Mouse (Mus musculus) heart, adult 2 months (tissue): ENCODE measurements around the gene Fcgrt. TPM values are rescaled to one million over a fixed set of nuclear protein-coding genes. Genes with fewer than 3 reads are reported as not detected.
"Not testable (repeated sequence)": the region's sequence is repeated elsewhere in the genome, so short reads cannot be mapped to it uniquely, and the experiment has no call there.

Experiments used
- DNase-seq, 2 experiments: peaks; one replicate each; pipeline ENCODE4 v3.0.0; 2021
- H3K27ac ChIP-seq: fragments of 200-600 bp; 2 replicates; pipeline ENCODE4 v1.8.1; 2022
- H3K27me3 ChIP-seq: fragments of 200-500 bp; 2 replicates; pipeline ENCODE4 v1.6.1; 2012; ENCODE audit warnings: mild to moderate bottlenecking, low read length, inconsistent platforms, mixed read lengths; ENCODE audit not compliant: control insufficient read depth, insufficient read depth
- H3K36me3 ChIP-seq: fragments of 200-500 bp; 2 replicates; pipeline ENCODE4 v1.6.1; 2012; ENCODE audit warnings: low read length, inconsistent platforms; ENCODE audit not compliant: control insufficient read depth, insufficient read depth
- H3K4me1 ChIP-seq: fragments of 200-500 bp; 2 replicates; pipeline ENCODE4 v1.6.1; 2011; ENCODE audit warnings: low read length; ENCODE audit not compliant: control insufficient read depth, insufficient read depth
- H3K4me3 ChIP-seq: fragments of 200-600 bp; 2 replicates; pipeline ENCODE4 v1.8.1; 2022
- H3K79me2 ChIP-seq: fragments of 200-500 bp; replicated peaks from 2 replicates; pipeline ENCODE4 v1.6.1; 2012; ENCODE audit warnings: mild to moderate bottlenecking, inconsistent platforms, low read length, moderate library complexity, mixed read lengths; ENCODE audit not compliant: control insufficient read depth, insufficient read depth
- H3K9ac ChIP-seq: fragments of 200-500 bp; 2 replicates; pipeline ENCODE4 v1.6.1; 2012; ENCODE audit warnings: low read depth, mild to moderate bottlenecking, control low read depth, inconsistent platforms, low read length, mixed read lengths
- CTCF ChIP-seq: fragments of 200-600 bp; IDR thresholded peaks from 2 replicates; pipeline ENCODE4 v1.8.1; 2022; ENCODE audit warnings: antibody characterized with exemption, mild to moderate bottlenecking, moderate library complexity
- EP300 ChIP-seq: fragments of 200-500 bp; IDR thresholded peaks from 2 replicates; pipeline ENCODE4 v1.6.1; 2011; ENCODE audit warnings: low read depth, low read length, control low read depth; ENCODE audit not compliant: insufficient read depth
- POLR2A ChIP-seq: fragments of 200-500 bp; IDR thresholded peaks from 2 replicates; pipeline ENCODE4 v1.6.1; 2011; ENCODE audit warnings: mild to moderate bottlenecking, low read depth, low read length, control low read depth; ENCODE audit not compliant: insufficient read depth
- WGBS: fragments of 180-500 bp; shearing (Covaris S2); methylation state at CpG from one replicate; pipeline ENCODE4 v1.1.7; 2018; 5-methylcytosine and 5-hydroxymethylcytosine counted together
- intact Hi-C: fragments of 180-260 bp; cut with DNase I; formaldehyde crosslinking; loops from one replicate; pipeline ENCODE4 v1.15.1; 2025
- polyA plus RNA-seq: library from polyadenylated mRNA; depleted of rRNA; stranded (reverse); fragments of >200 nt; gene quantifications from 2 replicates; pipeline ENCODE4 v1.2.3, GENCODE M21; 2012
- total RNA-seq, 2 experiments: library from RNA; stranded (reverse); gene quantifications; 2 replicates each; pipeline ENCODE4 v1.2.3; 2021

Gene Fcgrt
- total and polyA plus RNA-seq, 3 experiments, result 60.3 to 82.8 (median 67.5) TPM

DNA sequence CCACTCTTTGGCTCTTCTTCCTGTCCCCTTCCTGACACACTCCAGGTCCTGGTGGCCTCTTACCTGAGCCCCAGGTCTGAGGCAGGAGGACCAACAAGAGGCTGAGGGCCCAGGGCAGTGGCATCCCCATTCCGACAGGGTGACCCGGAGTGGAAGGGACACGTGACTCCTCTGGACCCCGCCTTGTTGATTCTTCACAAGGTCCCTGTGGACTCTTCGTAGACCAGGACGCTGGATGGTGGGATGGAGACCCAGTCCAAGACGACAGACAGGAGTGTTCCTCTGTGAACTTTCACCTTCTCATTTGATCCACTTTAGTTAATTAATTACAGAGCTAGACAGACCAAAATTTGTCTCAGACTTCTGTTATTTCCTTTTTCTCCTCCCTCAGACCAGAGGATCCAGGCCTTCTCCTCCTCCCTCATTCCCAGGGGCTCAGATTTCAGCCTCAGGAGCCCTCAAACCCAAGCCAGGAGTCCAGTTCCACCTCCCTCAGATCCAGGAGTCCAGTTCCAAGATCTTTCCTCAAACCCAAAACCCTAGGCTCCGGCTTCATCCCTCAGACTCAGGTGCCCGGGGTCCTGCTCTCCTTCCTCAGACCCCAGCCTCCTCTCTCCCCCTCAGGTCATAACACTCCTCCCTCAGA is 588 bp downstream of the Fcgrt start:
- Histone ChIP-seq H3K79me2 (peaks cover 2% of the 10 kb centered on the region), H3K9ac (peak overlapping the region; percentile 78), H3K36me3 (0 out of 2 replicates have a peak, but pooled peaks cover 4% of the 10 kb centered on the region), H3K4me3 (peak overlapping the region; percentile 54), H3K27ac (peak overlapping the region; percentile 95), H3K4me1 (peaks cover 16% of the 10 kb centered on the region), H3K27me3 (no peaks in the 10 kb centered on the region)
- intact Hi-C loops, result loop anchor here (2.0 kb wide), 2 partner anchors 18 to 20 kb away; no protein-coding TSS in a partner anchor
- DNase-seq, result peak; percentile 57 to 64
- WGBS, result 31% methylated on average over 9 of the region's 9 CpGs
- 0 out of 2 replicates have a peak, but pooled peaks have one; percentile 3 for TF ChIP-seq CTCF
- TF ChIP-seq EP300, result 0 out of 2 replicates have a peak, but pooled peaks have one; percentile 2
- peak; percentile 38; the same call in 1 of the 2 replicates for TF ChIP-seq POLR2A

DNA sequence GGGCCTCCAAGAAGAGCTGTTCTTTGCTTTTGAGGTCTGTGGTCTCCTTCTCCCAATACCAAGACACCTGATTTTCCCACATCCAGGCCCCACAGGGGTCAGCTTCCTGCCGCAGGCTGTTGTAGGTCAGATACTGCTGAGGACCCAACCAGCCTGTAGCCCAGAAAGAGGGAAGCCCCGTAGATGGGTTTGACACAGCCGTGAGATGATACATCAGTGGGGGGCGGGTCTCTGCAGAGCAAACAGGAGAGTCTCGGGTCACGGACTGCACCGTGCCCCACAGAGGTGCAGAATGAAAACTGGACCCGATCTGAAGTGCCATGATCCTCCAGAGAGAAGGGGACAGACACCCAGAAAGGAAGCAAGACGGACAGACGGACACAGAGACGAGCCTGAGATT is 1.2 kb downstream of the Fcgrt start:
- H3K4me3 ChIP-seq, result peak overlapping the region; percentile 54
- intact Hi-C loops, result loop anchor here (2.0 kb wide), 2 partner anchors 18 to 20 kb away; no protein-coding TSS in a partner anchor
- 69% methylated on average over 11 of the region's 11 CpGs for WGBS

DNA sequence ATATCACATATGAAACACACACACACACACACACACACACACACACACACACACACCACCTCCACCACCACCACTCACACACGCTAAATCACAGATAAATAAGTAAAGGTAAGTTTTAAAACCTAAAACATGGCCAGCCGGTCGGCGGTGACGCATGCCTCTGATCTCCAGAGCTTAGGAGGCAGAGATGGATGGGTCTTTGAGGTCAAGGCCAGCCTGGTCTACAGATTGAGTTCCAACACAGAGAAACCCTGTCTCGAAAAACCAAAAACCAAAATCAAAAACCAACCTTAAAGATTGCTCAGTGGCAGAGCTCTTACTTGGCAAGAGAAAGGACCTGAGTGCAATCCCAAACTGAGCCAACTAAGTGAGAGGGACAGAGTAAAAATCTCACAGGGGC is 3.6 kb downstream of the Fcgrt start:
- no peak overlapping the region for H3K4me3 ChIP-seq
- H3K27me3 ChIP-seq, result no peaks in the 10 kb centered on the region
- no peak for DNase-seq
- WGBS, result 93% methylated on average over 6 of the region's 6 CpGs
- H3K27ac ChIP-seq, result no peak overlapping the region; the same call in 1 of the 2 replicates
- intact Hi-C loops, result no loop called here
- TF ChIP-seq EP300, result no peak
- TF ChIP-seq CTCF, result no peak
- no peak for TF ChIP-seq POLR2A
- H3K4me1 ChIP-seq, result peaks cover 16% of the 10 kb centered on the region
- H3K79me2 ChIP-seq, result peaks cover 2% of the 10 kb centered on the region
- H3K36me3 ChIP-seq, result 0 out of 2 replicates have a peak, but pooled peaks cover 4% of the 10 kb centered on the region
- no peak overlapping the region for H3K9ac ChIP-seq

More for the DNA sequence above, 1.2 kb downstream of the Fcgrt start:
- no peak for DNase-seq
- Histone ChIP-seq H3K9ac (peak overlapping the region; percentile 25; the same call in 1 of the 2 replicates), H3K79me2 (peaks cover 2% of the 10 kb centered on the region), H3K27me3 (no peaks in the 10 kb centered on the region), H3K4me1 (peaks cover 16% of the 10 kb centered on the region), H3K36me3 (0 out of 2 replicates have a peak, but pooled peaks cover 4% of the 10 kb centered on the region), H3K27ac (peak overlapping the region; percentile 95)
- 0 out of 2 replicates have a peak, but pooled peaks have one; percentile 6 for TF ChIP-seq EP300
- no peak for TF ChIP-seq POLR2A

DNA sequence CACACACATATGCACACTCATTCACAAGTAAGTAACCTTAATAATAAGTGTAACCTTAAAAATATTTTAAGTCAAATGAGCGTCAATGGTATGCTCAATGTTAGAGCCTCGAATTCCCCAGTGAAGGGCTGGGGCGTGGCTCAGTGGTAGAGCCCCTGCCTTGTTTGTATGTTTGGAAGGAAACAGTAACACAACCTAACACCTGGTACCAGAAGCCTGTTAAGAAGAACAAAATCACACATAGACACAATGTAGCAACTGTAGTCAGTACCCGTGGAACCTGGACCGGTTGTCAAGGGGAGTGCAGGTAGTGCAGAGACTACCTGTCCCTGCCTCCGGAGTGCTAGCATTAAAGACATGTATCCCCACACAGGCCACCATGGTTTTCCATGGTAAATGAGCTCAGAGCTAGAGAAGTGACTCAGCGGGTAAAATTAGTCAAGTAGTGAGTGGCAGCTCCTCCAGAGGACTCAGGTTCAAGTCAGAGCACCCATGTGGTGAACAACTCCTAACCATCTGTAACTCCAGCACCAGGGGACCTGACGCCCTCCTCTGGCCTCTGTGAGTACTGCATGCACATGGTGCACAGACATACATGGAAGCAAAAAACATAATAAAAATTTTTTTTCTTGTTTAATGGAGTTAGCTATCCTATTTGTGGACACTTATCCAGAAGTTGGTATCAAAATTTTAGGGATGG is 5.0 kb downstream of the Fcgrt start:
- Histone ChIP-seq H3K4me3 (no peak overlapping the region), H3K4me1 (peaks cover 10% of the 10 kb centered on the region), H3K27me3 (no peaks in the 10 kb centered on the region), H3K27ac (no peak overlapping the region), H3K9ac (no peak overlapping the region), H3K79me2 (peaks cover 2% of the 10 kb centered on the region), H3K36me3 (0 out of 2 replicates have a peak, but pooled peaks cover 4% of the 10 kb centered on the region)
- TF ChIP-seq CTCF (peak; percentile 57), POLR2A (no peak)
- intact Hi-C loops, result no loop called here
- 88% methylated on average over 8 of the region's 8 CpGs for WGBS
- no peak for DNase-seq

DNA sequence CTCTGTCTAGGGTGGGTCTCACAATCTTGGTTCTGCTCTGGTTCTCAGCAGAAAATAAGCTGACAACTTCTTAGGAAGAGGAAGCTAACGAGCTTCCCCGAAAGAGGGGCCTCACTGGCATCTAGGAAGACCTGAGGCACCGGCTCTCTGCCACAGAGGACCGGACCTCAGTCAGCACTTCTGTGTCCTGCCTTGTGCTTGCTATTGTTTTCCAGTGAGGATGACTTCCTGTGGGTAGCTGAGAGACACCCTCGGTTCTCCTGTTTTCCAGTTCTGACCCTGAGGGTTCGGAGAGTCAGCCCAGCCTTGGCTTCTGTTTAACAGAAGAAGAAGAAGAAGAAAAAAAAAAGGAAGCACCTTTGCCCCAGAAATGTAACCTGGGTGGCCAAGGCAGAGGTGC is 6.2 kb downstream of the Fcgrt start:
- DNase-seq, result peak in 1 of 2 experiments; percentile 63

DNA sequence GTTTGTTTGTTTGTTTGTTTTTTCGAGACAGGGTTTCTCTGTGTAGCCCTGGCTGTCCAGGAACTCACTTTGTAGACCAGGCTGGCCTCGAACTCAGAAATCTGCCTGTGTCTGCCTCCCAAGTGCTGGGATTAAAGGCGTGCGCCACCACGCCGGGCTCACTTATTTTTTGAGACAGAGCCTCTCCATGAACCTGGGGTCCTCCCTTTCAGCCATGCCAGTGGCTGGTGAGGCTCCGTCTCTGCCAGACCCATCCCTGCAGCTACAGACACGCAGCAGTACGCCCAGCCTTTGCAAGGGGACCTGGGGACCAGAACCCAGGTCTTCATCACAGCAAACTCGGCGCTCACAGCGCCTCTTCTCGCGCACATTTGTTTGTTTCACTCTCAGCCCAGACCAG is 7.7 kb downstream of the Fcgrt start:
- H3K4me3 ChIP-seq, intact Hi-C loops, H3K9ac ChIP-seq, H3K36me3 ChIP-seq, H3K4me1 ChIP-seq, DNase-seq, H3K79me2 ChIP-seq, H3K27ac ChIP-seq, H3K27me3 ChIP-seq: not testable (repeated sequence)
- 97% methylated on average over 14 of the region's 14 CpGs for WGBS

More for the DNA sequence above, 6.2 kb downstream of the Fcgrt start:
- WGBS, result 30% methylated on average over 6 of the region's 6 CpGs
- TF ChIP-seq EP300, result no peak
- TF ChIP-seq POLR2A, result no peak
- TF ChIP-seq CTCF, result no peak
- Histone ChIP-seq H3K27me3 (no peaks in the 10 kb centered on the region), H3K9ac (no peak overlapping the region), H3K4me3 (no peak overlapping the region), H3K4me1 (peaks cover 6% of the 10 kb centered on the region), H3K79me2 (no peaks in the 10 kb centered on the region; the same call in 1 of the 2 replicates), H3K36me3 (0 out of 2 replicates have a peak, but pooled peaks cover 3% of the 10 kb centered on the region), H3K27ac (peak overlapping the region; percentile 52)
- intact Hi-C loops, result no loop called here
